10 mouse cellular contexts compared by ENCODE assay signal in the genomic region with DNA sequence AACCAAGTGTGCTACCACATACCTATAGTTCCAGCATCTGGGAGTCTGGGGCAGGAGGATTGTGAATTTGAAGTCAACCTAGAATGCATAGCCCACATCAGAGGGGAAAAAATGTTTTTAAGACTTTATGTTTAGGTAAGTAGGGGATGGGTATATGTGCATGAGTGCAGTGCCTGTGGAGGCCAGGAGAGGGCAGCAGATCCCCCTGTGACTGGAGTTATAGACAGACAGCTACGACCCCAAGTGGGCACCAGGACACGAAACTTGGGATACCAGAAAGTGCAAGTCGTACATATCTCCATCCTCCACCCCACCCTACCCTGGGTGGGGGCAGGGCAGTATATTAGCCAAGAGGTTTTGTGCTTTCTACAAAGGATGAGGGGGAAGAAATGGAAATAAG. TPM values are rescaled to one million over a fixed set of nuclear protein-coding genes. Genes with fewer than 3 reads are reported as not detected.
A peak's percentile ranks its signal among the peaks of the same experiment; 100 is the strongest.
DNase-seq lines count a peak whose midpoint lies in the region; ATAC-seq and TF ChIP-seq lines count a peak whose summit lies in the region.
"Had no signal": no experiment of that assay in that cellular context is flagged by ENCODE, and none has a peak within 500 bp of the region (broad histone marks: within the 10 kb centered on the region; RNA-seq: fewer than 3 reads in every experiment).

No protein-coding gene starts in this region.

- no peaks in the 10 kb centered on the region for H3K9me3 ChIP-seq in heart, postnatal 0 days (replicated peaks; ENCODE audit: control insufficient read depth, low read length)
- H3K9me3 ChIP-seq in heart, embryonic 12.5 days (replicated peaks), result no peaks in the 10 kb centered on the region

- ATAC-seq in heart, postnatal 0 days (ENCODE audit: insufficient read depth, low read depth), result no peak
- ATAC-seq in heart, embryonic 12.5 days (ENCODE audit: insufficient number of reproducible peaks, low FRiP score), result no peak

- no peak overlapping the region for H3K9ac ChIP-seq in heart, postnatal 0 days (replicated peaks; ENCODE audit: low read depth, low read length)
- H3K9ac ChIP-seq in heart, embryonic 12.5 days, result no peak overlapping the region

- H3K4me3 ChIP-seq in heart, postnatal 0 days (ENCODE audit: low read depth, low read length), result no peak overlapping the region
- no peak overlapping the region for H3K4me3 ChIP-seq in heart, embryonic 12.5 days

- no peaks in the 10 kb centered on the region for H3K27me3 ChIP-seq in heart, postnatal 0 days (ENCODE audit: control insufficient read depth, insufficient read depth, low read length)
- H3K27me3 ChIP-seq in heart, embryonic 12.5 days (replicated peaks), result no peaks in the 10 kb centered on the region

- intact Hi-C loops in heart, postnatal 25 days (cut with DNase I), result no loop called here
- intact Hi-C loops in left cerebral cortex, postnatal 14 days (cut with DNase I), result no loop called here

- H3K36me3 ChIP-seq in heart, postnatal 0 days (replicated peaks; ENCODE audit: control insufficient read depth, insufficient read depth, low read length), result peaks cover 59% of the 10 kb centered on the region
- H3K36me3 ChIP-seq in heart, embryonic 12.5 days, result peaks cover 70% of the 10 kb centered on the region

- no peak overlapping the region for H3K4me2 ChIP-seq in heart, postnatal 0 days (ENCODE audit: low read depth, low read length)
- H3K4me2 ChIP-seq in heart, embryonic 12.5 days, result no peak overlapping the region

- no peak for DNase-seq in heart, postnatal 0 days (ENCODE audit: low spot score)
- DNase-seq in 3T3-L1 (ENCODE audit: low read depth, low spot score), result peak; percentile 68
- peak; percentile 22 for DNase-seq in MN1 (ENCODE audit: low spot score)
- DNase-seq in forelimb bud, embryonic 11.5 days (ENCODE audit: low read depth, low spot score), result peak; percentile 35
- peak; percentile 64 for DNase-seq in thymus, postnatal 0 days (ENCODE audit: low spot score)
- no peak for DNase-seq in heart, postnatal 25 days (ENCODE audit: low spot score)
- no peak for DNase-seq in left cerebral cortex, postnatal 14 days (ENCODE audit: low spot score in 2 of 2)

- WGBS in heart, postnatal 0 days, result 61% methylated on average over 3 of the region's 3 CpGs
- WGBS in heart, embryonic 12.5 days, result 63% methylated on average over 3 of the region's 3 CpGs

- no peak for TF ChIP-seq EP300 in heart, postnatal 0 days (IDR thresholded peaks at IDR 0.05; ENCODE audit: low read depth)

- no peak overlapping the region for H3K27ac ChIP-seq in heart, postnatal 0 days (ENCODE audit: low read depth)
- no peak overlapping the region for H3K27ac ChIP-seq in heart, embryonic 12.5 days (ENCODE audit: poor library complexity, severe bottlenecking)

- TF ChIP-seq CTCF in heart, postnatal 0 days (IDR thresholded peaks at IDR 0.05; ENCODE audit: low read depth), result peak; percentile 56

- H3K4me1 ChIP-seq in heart, postnatal 0 days (ENCODE audit: control insufficient read depth, insufficient read depth), result no peaks in the 10 kb centered on the region
- H3K4me1 ChIP-seq in heart, embryonic 12.5 days (replicated peaks), result no peaks in the 10 kb centered on the region

RNA-seq across cellular contexts. Expression of a gene that starts 4.0 kb away (rescaled TPM):
- total RNA-seq in heart, postnatal 0 days (2014; rRNA removed; ENCODE audit: low replicate concordance), result not detected in 2 replicates
- polyA plus RNA-seq in heart, postnatal 0 days (2015; fragmentation: Nextera tagmentation; extraction: Ambion mirVana), result 0.25 and 0.38 TPM in 2 replicates
- polyA plus RNA-seq in heart, embryonic 12.5 days (2016; fragmentation: Nextera tagmentation; extraction: Ambion mirVana), result 0.92 TPM in 1 of 2 replicates, not detected in the other
- polyA plus RNA-seq in thymus, postnatal 0 days (2015; fragmentation: Nextera tagmentation; extraction: Ambion mirVana), result 3.1 and 3.4 TPM in 2 replicates
- total RNA-seq in heart, postnatal 25 days (2021), result not detected
- 1 to 10 TPM; 1.6 to 3.3 TPM for total RNA-seq in left cerebral cortex, postnatal 14 days (2021)

RNA-seq across cellular contexts. Expression of a gene that starts 4.1 kb away (rescaled TPM):
- total RNA-seq in heart, postnatal 0 days (2014; rRNA removed; ENCODE audit: low replicate concordance), result not detected in 2 replicates
- 0.15 TPM in 1 of 2 replicates, not detected in the other for polyA plus RNA-seq in heart, postnatal 0 days (2015; fragmentation: Nextera tagmentation; extraction: Ambion mirVana)
- polyA plus RNA-seq in heart, embryonic 12.5 days (2016; fragmentation: Nextera tagmentation; extraction: Ambion mirVana), result 0.34 and 0.64 TPM in 2 replicates
- not detected in 2 replicates for polyA plus RNA-seq in thymus, postnatal 0 days (2015; fragmentation: Nextera tagmentation; extraction: Ambion mirVana)
- total RNA-seq in heart, postnatal 25 days (2021), result not detected
- total RNA-seq in left cerebral cortex, postnatal 14 days (2021), result not detected
- polyA plus RNA-seq: liver, embryonic 16.5 days; stomach, embryonic 16.5 days had no signal

RNA-seq across cellular contexts. Expression of a gene that starts 6.3 kb away (rescaled TPM):
- total RNA-seq in heart, postnatal 0 days (2014; rRNA removed; ENCODE audit: low replicate concordance), result 42.5 and 74.2 TPM in 2 replicates
- polyA plus RNA-seq in heart, postnatal 0 days (2015; fragmentation: Nextera tagmentation; extraction: Ambion mirVana), result 44.4 and 45.9 TPM in 2 replicates
- 51.2 and 53.5 TPM in 2 replicates for polyA plus RNA-seq in heart, embryonic 12.5 days (2016; fragmentation: Nextera tagmentation; extraction: Ambion mirVana)
- 125 and 131 TPM in 2 replicates for polyA plus RNA-seq in thymus, postnatal 0 days (2015; fragmentation: Nextera tagmentation; extraction: Ambion mirVana)
- 10 to 100 TPM; 12.0 to 13.7 TPM for total RNA-seq in heart, postnatal 25 days (2021)
- total RNA-seq in left cerebral cortex, postnatal 14 days (2021), result 10 to 100 TPM; 86.7 to 94.7 TPM

RNA-seq across cellular contexts. Expression of a gene that starts 10.6 kb away (rescaled TPM):
- 1.8 and 4.8 TPM in 2 replicates for total RNA-seq in heart, postnatal 0 days (2014; rRNA removed; ENCODE audit: low replicate concordance)
- 2.0 and 2.1 TPM in 2 replicates for polyA plus RNA-seq in heart, postnatal 0 days (2015; fragmentation: Nextera tagmentation; extraction: Ambion mirVana)
- polyA plus RNA-seq in heart, embryonic 12.5 days (2016; fragmentation: Nextera tagmentation; extraction: Ambion mirVana), result 2.9 and 3.2 TPM in 2 replicates
- polyA plus RNA-seq in thymus, postnatal 0 days (2015; fragmentation: Nextera tagmentation; extraction: Ambion mirVana), result 2.5 and 4.0 TPM in 2 replicates
- total RNA-seq in heart, postnatal 25 days (2021), result 10 to 100 TPM; 13.9 to 15.8 TPM
- total RNA-seq in left cerebral cortex, postnatal 14 days (2021), result 10 to 100 TPM; 18.9 to 21.3 TPM

RNA-seq across cellular contexts. Expression of a gene that starts 11.1 kb away (rescaled TPM):
- 78.2 and 79.4 TPM in 2 replicates for total RNA-seq in heart, postnatal 0 days (2014; rRNA removed; ENCODE audit: low replicate concordance)
- 60.5 and 69.3 TPM in 2 replicates for polyA plus RNA-seq in heart, postnatal 0 days (2015; fragmentation: Nextera tagmentation; extraction: Ambion mirVana)
- polyA plus RNA-seq in heart, embryonic 12.5 days (2016; fragmentation: Nextera tagmentation; extraction: Ambion mirVana), result 155 and 167 TPM in 2 replicates
- 165 and 192 TPM in 2 replicates for polyA plus RNA-seq in thymus, postnatal 0 days (2015; fragmentation: Nextera tagmentation; extraction: Ambion mirVana)
- total RNA-seq in heart, postnatal 25 days (2021), result 10 to 100 TPM; 40.0 to 42.5 TPM
- total RNA-seq in left cerebral cortex, postnatal 14 days (2021), result 10 to 100 TPM; 81.3 to 81.8 TPM

Comparison
In these comparisons a context has a peak if more than half of its experiments do, and no peak if none do; other contexts are left out.
1. DNase-seq: peak in 3T3-L1 (single experiment), MN1 (single experiment), forelimb bud, embryonic 11.5 days (single experiment) and thymus, postnatal 0 days (single experiment); none in heart, postnatal 0 days (single experiment), heart, postnatal 25 days (single experiment) and left cerebral cortex, postnatal 14 days (0 of 2).